Mouse (Mus musculus) adrenal gland, adult 8-10 months (tissue): ENCODE results near the gene Hsd17b1. TPM values are rescaled to one million over a fixed set of nuclear protein-coding genes. Genes with fewer than 3 reads are reported as not detected.

Source experiments
- DNase-seq: peaks from one replicate; pipeline ENCODE4 v3.0.0; 2022
- total RNA-seq, 4 experiments: library from RNA; stranded (reverse); gene quantifications; 2 replicates each; pipeline ENCODE4 v1.2.4; 2022

Hsd17b1 gene
- 1 to 10 TPM; 1.7 to 2.4 (median 2.0) TPM for total RNA-seq

DNA sequence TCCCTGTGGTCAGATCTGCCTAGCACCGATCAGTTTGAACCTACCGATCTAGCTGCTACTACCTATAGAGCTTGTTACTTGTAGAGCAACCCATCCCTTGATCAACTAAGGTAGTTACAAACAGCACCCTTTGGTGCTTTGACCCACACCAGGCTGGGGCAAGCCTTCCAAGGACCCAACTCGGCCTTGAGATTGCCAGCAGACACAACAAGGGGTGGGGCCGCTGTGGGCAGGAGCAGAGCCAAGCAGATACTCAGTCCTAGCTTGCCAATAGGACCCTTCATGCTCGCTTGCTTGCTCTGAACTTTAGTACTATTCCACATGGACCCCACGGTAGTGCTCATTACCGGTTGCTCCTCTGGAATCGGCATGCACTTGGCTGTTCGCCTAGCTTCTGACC, at the start of gene Hsd17b1:
TSS of gene Hsd17b1 (plus strand) at position 291 of the 400 bp plus-strand sequence.
- peak; percentile 19 for DNase-seq

DNA sequence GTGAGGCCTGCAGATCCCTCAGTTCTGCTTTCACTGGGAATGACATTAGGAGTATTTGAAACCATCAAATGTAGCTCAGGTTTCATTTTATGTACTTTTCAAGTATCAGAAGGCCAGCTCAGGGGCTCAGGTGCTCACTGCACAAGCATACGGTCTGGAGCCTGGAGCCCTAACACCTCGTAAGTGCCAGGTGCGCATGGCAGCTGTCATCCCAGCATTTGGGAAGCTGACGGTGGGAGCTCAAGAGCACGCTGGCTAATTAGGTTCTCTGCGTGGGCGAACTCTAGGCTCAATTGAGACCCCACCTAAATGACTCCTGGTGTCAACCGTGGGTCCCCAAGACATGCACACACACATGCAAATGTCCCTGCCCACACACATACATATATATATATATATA, 48.9 kb upstream of the Hsd17b1 start:
- no peak for DNase-seq

DNA sequence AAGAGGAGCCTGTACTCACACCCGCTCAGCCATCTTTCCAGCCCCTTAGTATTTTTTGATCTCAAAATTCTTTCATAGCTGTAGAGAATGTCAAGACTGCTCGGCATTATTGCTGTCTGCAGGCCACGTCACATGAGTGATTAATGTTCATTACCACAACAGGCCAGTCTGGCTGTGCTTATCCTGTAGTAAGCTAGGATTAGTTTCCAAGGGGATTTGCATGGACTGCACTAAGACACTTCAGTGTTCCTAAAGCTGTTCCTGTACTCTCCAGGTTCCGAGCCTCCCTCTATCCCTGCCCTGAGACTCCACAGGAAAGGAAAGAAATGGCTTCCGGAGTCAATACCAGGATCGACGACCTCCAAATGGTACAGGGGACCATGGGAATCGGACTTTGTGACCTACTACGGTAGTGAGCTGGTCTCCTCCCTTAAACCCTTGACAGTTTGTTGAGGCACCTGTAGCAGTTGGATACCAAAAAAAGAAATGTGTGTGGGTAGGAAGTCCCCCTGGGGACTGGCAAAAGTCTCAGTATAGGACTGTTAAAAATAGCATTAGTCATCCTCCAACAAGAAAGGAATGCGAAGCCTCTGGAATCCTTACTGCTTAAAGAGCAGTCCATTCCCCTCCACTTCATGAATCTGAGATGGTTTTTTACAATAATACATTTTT, 47.9 kb upstream of the Hsd17b1 start:
- DNase-seq = no peak

DNA sequence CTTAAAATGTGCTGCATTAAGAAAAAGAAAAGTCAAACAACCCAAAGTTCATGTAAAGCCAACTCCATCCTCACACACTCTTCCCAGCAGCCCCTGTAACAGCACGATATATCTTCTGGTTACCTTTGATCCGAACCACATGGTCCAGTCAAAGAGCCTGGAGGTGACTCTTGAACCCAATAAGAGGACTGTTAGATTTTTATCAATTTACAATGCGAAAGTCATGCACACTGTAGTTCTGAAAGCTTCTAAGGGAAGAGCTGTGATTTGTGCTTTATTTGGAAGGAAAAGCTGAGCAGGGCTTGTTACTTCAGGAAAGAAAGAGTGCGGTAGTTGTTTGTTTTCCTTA, 47.4 kb upstream of the Hsd17b1 start:
- DNase-seq = no peak

DNA sequence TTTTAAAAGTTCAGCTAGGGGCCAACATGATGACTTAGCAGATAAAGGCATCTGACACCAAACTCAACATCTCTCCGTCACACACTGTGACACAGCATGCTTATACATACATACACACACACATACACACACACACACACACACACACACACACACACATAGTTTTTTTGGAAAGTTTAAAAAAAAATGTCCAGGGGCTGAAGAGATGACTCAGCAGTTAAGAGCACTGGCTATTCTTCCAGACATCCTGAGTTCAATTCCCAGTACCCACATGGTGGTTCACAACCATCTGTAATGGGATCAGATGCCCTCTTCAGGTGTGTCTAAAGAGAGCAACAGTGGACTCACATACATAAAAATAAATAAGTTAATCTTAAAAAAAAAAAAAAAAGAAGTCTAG, 46.7 kb upstream of the Hsd17b1 start:
- no peak for DNase-seq

DNA sequence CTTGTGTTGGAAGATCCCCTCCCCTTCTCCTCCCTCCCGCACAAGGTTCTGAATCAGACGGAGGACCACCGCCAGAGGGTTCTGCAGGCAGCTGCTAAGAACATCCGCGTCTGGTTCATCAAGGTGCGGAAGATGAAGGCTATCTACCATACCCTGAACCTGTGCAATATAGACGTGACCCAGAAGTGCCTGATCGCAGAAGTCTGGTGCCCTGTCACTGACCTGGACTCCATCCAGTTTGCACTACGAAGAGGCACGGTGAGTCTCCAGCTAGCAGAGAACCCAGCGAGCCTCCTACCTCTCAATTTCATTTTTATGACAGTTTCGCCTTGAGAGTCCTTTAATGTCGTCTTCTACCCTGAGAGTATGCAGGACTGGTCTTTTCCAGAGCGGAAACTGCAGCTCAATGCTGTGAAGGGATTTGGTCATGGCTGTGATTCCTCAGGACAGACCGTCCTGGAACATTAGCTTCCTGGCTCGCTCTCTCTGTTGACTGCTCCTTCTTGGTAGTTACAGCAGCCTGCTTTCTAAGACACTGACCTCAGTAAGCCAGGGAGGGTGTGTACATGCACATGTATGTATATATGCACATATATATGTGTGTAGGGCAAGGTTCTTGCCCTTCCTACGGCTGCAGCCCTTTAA, 44.2 kb upstream of the Hsd17b1 start:
- DNase-seq = no peak

DNA sequence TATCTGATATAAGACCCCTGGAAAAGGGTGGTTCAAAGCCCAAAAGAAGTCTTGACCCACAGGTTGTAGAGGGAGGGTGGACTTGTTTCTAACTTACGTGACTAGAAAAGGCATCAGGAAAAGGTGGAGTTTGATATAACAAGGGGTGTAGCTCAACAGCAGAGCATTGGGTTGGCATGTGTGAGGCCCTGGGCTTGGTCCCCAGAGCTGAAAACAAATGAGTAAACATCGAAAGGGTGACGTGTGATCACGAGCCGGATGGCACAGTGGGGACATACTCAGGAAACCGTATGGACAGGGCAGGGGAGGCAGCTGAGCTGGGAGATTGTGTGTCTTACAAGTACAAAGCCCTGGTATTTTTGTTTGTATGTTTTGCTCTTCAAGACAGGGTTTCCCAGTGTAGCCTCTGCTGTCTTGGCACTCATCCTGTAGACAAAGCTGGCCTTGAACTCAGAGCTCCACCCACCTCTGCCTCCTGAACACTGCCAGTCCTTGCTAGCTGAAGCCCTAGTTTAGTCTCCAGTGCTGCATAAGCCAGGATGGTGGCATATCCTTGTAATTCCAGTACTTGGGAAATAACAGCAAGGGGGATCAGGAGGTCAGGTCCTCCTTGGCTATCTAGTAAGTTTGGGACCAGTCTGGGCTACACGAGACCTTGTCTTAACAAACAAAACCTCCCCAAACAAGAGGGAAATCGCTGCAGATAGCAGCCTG, 43.4 kb upstream of the Hsd17b1 start:
- peak; percentile 72 for DNase-seq

DNA sequence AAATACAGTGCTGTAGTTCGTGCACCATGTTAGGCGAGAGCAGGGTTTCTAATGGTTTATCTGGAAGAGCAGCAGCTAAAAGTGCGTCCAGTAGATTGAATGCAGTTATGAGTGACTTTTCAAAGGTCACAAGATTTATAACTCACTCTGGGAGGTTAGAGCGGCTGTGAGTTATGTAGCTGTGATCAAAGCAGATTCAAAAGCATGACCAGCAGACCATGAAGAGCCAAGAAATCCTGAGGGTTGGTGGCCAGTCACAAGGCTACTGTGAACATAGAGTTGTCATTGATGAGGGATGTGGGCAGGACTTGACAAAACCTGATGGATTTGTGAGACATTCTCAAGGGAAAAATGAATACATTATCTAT, 42.9 kb upstream of the Hsd17b1 start:
- DNase-seq = peak; percentile 55

DNA sequence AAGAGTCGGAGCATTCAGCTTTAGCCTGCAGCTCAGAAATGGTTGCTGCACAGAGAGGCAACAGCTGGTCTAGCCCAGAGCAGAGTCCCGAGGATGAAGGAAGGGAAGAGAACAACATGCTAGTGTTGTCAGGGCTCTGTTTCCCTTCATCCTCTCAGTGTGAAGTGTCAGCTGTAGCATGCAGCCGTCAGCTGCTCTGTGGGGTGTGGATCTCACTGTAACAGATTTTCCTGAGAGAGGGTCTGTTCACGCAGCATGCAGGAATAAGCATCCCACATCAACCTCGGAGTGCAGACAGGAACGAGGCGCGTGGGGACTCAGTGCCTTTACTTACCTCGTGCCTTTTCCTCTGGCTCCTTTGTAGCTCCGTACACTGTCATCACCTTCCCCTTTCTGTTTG, 40.4 kb upstream of the Hsd17b1 start:
- DNase-seq = no peak

DNA sequence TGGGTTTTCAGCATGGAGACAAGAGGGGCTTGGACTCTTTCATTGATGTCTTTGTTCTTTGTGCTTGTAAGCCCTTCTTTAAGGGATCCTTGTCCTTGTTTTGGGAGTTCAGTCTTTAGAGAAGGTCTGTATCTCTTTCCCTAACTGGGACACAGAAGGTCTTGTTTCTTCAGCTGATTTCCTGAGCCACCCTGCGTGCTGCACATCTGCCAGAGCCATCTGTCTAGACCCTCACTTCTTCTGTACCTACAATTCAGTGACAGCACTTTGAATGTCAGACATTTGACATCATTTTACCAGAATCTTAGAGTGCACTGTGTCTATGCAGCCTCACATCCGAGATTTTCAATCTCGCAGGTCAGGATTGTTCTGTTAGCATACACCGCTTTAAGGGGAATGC, 32.4 kb upstream of the Hsd17b1 start:
- no peak for DNase-seq

DNA sequence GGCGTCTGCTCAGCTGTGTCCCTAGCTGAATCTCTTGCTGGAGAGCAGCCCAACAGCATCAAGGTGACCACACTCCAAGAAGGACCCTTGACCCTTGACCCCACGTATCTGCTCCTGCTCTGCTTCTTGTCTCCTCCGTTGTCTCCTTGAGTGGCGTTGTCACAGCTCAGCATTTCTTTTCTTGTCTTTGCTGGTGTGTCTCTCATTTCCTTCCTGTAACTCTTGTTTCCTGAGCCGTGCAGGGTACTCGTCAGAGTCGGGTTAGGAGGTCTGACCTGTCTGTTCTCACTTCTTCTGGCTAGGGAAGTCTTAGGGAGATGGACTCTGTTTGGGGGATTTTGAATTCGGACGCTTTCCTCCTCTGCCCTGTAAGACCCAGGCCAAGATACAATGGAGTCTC, 31.8 kb upstream of the Hsd17b1 start:
- no peak for DNase-seq

DNA sequence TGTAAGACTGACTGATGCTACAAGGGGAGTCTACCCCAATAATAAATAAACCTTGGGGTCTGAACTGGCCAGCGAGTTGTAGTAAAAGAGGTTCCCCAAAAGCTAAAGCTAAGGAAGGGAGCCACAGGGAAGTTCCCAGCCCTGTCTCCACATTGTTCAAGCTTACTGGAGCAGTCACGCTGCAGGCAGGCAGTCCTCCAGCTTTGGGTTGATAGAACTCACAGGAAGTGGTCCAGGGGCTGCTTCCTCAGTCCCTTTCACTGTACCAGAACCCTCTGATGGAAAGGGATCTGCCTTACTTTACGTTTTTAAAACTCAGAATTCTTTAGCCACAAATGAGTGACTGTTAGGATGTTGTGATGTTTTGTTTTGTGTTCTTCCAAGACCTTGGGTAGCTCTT, 30.7 kb upstream of the Hsd17b1 start:
- DNase-seq = no peak

DNA sequence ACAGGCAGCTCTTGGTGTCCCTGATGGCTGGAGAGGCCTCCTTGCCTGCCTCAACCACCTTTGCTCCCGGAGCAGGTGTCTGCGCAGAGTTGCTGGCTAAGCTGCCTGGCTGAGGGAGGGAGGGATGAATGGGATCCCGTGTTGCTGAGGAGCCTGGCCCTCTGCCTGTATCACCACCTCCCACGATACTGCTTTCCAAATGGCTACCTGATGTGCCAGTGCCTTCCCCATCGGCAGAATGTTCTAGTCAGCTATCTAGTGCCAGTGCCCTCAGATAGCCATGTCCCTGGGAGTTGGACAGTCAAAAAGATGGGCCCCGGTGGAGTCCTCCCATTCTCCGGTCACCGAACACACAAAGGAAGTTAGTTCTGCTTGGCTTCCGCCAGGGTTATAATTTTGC, 27.9 kb upstream of the Hsd17b1 start:
- DNase-seq = no peak

DNA sequence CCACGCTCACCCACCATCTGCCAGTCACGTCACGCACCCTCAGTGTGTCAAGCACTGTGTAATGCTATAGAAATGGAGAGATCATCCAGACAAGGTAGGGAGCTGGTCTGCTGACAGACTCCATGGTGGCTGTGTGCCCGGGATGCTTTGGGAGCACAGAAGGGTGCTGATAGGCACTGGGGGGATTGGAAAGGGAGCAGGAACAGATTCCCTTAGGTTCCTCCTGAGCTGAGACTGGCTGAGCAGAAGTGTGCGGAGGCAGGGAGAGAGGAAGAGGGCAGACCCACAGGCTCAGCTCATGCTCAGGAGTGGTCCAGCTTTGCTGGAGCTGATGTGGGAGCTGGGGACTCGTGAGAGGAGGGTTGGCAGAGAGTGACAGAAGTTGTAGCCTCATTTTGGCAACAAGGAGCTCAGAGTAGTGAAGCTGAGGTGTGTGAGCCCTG, 27.1 kb upstream of the Hsd17b1 start:
- DNase-seq = no peak

DNA sequence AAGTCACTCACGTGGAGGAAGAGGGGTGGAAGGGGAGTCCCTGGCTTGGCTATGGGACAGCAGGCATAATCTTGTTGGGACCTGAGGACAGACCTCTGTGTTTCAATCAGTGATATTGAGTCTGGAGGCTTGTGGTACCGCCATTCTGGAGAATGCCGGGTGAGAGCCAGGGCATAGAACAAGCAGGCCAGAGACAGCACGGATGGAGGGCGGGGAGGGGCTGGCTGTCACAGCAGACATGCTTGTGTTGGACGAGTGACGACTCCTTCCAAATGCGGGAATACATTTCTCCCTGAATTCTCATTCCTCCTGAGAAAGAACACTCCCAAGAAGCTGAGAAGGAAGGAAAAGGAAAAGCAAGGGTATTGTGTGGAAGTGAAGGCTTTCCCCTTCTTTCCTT, 26.6 kb upstream of the Hsd17b1 start:
- DNase-seq = no peak

DNA sequence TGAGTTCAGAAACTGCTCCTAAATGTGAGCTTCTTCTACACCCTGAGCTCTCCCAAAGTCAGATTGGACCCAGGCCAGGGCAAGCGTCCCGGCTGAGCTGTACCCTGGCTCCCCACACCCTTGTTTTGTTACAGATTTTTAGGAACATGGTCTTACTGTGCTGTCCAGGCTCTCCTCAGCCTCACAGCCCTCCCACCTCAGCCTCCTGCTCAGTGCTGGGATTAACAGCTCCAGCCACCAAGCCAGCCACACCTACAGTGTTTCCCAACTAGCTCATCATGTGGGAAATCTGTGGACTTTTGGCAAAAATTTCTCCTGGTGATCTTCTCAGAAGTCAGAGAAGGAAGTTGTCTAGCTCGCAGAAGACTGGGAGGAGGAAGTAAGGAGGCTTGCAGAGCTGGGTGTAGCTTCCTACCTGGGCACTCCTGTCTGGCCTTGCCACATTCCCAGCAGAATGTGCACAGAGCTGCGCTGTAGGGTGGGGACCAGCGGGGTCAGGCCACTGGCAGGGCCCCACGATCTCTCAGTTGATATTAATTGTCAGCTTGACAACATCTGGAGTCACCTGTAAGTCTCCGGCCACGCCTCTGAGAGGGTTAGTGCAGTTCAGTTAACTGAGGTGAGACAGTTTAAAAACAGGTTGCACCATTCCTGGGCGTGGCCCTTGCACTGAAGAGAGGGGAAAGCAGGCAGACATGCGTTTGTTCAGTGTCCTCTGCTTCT, 25.3 kb upstream of the Hsd17b1 start:
- DNase-seq = peak; percentile 17

DNA sequence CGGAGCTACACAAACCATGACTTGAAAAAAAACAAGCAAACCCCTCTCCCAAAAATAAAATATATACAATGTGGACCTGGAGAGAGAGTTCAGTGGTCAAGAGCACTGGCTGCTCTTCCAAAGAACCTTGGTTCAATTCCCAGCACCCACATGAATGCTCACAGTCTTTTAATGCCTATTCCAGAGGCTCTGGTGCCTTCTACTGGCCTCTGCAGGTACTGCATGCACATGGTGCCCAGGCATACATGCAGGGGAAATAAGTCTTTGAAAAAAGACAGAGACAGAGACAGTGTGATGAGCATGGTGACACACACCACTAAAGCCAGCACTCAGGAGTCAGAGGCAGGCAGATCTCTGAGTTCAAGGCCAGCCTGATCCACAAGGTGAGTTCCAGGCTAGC, 24.2 kb upstream of the Hsd17b1 start:
- DNase-seq = no peak

DNA sequence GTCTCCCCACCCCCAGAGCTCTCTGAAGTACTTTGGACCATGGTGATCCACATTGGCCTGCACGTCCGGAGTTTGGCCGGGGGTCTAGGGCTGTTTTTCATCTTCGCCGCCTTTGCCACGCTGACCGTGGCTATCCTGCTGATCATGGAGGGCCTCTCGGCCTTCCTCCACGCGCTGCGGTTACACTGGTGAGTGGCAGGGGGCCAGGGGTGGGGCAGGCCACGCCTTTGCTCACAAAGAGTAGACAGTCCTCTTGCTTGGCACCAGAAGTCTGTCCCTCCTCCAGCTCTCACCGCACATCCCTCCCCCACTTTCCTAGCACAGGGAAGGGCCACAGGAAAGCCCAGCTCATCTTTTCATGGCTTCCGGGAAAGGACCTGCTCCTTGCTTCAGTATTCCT, 22.8 kb upstream of the Hsd17b1 start:
- peak; percentile 17 for DNase-seq

DNA sequence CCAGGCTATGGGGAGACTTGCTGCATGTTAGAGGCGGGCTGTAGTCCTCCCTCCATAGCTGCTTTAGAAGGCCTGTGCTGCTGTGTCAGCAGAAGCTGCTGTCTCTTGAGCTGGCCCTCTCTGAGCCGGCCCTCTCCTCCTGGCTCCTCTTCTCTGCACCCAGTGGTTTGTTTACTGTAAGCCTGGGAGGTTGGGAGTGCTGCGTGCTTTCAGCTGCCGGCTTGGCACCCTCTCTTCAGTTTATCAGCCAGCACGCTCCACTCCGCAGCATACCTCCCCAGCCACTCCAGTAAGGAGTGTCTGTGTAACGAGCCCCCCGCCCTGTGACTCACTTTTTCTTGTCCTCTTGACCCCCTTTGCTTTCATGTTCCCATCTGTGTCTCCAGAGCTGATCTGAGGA, 21.3 kb upstream of the Hsd17b1 start:
- DNase-seq = peak; percentile 17

DNA sequence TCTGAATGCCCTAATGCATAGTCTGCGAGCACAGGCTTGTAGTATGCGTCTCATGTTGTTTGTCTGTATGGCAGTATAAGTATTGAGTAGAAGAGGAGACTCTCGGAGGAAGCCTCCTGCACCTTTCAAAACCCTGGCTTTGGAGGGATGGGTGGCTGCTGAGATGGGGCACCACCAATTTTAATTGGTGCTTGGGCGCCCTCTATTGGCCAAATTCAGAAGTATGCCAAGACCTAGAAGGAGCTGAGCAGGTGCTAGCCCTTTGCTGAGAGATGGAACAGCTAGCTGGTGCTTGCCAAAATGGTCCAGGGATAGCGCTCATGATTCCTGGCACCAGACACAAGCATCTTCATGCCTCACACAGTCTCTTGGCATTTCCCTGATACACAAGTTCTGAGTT, 20.4 kb upstream of the Hsd17b1 start:
- DNase-seq = peak; percentile 72

DNA sequence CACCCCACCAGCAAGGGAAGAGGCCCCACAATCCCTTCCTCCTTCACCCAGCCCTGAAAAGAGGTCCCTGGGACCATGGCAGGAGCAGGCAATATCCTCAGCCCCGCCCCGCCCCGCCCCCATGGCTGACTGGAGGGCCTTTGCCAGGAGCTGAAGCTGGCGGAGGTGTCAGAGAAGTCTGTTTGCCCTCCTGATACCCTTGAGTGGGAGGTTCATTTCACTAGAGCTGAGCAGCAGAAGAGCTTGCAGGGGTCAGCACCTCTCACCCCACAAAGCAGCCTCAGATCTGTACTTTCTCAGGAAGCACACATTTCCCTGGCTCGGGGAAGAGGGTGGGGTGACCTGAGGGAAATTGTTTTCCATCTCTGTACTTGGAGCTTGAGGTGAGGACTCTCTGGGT, 19.5 kb upstream of the Hsd17b1 start:
- DNase-seq = peak; percentile 20

DNA sequence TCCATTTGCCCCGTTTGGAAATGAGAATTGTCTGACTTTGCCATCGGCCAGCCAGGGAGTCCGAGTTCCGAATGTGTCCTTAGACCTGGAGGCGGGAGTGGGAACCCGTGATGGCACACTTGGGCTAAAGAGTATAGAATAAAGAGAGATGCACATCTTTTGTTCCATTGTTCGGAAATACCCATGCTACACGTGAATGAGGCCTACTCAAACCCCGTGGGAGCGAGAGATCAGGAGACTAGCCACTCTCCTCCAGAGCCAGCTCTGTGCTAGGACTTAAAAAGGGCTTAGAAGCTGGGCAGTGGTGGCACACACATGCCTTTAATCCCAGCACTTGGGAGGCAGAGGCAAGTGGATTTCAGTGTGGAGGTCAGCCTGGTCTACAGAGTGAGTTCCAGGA, 18.7 kb upstream of the Hsd17b1 start:
- no peak for DNase-seq

DNA sequence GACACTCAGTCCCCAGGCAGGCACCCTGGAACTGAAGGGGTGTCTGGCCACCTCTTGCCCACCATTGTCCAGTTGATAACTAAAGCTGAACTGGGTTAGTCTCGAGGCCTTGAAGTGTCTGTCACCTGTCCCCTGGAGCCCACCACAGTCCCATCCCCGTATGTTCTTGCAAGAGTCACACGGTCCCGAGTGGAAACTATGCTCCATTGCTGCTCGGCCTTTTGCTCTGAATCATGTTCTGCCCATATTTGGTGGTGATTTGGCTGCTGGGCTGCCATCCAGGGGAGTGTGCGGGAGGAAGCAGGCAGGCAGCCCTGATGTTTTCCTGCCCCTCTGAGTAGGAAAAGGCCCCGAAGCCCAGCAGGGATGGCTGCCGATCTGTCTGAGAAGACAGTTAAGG, 18.1 kb upstream of the Hsd17b1 start:
- DNase-seq = peak; percentile 79
